Mouse (Mus musculus): ENCODE data around the gene Pold2. TPM values are rescaled to one million over a fixed set of nuclear protein-coding genes. Genes with fewer than 3 reads are reported as not detected.

Gene Pold2
- total RNA-seq (2021) = 10 to 100 TPM; 20.1 to 20.2 TPM

DNA sequence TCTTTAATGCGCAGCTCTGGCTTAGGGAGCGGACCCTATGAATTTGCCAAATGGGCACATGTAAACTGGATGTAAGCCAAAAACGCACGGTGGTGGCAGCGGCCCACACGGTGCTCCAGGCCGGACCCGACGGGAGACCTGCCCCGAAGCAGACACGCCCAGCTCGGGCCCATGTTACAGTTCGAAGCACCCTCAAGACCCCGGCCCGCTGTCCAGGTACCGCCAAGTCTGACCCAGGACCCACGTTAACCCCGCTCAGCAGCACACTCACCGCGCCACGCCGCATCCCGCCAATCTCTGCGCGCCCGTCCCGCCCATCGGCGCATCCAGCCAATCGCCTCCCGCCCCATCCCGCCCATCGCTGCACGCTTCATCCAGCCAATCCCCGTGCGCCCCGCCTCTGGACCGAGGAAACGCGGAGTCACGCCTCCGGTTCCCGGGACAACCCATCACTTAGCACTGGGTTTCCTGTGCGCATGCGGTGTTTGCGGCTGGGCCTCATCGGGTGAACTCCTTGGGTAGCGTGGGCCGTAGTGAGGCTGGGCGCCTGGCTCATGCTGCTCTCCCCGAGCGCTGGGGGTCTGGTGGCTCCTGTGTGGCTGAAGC lies at the start of gene Pold2:
Gene Pold2, minus strand, starts transcription at position 372 of the 606 bp plus-strand sequence.
- intact Hi-C loops (cut with DNase I) = loop anchor here (2.0 kb wide), 2 partner anchors 41 to 77 kb away; partner anchors contain the start of gene Ykt6
- peak; percentile 98 to 99 for DNase-seq (ENCODE audit: low spot score in 2 of 2)

DNA sequence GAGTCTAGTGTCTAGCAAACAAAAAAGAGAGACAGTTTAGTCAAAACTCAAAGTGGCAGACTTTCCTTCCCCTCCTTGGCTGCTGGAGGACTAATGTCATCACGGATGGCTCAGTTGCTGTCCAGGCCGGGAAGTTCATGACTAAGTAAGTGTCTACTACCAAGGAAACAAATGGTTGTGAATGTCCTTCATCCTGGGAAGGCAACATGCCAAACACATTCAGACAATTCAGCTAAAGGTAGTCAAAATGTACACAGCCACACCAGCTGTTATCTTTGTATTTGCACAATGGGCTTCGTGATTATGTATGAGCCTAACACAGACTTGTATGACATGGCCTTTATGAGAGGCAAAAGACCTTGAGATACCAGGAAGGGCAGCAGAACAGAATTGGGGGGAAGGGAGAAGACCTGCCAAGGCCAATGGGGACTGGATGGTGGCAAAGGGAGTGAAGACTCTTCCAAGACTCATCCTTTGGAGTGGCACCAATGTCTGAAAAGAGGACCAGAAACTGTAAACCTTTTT lies 48.7 kb upstream of the Pold2 start:
- no peak for DNase-seq (ENCODE audit: low spot score in 2 of 2)
- intact Hi-C loops (cut with DNase I) = no loop called here

DNA sequence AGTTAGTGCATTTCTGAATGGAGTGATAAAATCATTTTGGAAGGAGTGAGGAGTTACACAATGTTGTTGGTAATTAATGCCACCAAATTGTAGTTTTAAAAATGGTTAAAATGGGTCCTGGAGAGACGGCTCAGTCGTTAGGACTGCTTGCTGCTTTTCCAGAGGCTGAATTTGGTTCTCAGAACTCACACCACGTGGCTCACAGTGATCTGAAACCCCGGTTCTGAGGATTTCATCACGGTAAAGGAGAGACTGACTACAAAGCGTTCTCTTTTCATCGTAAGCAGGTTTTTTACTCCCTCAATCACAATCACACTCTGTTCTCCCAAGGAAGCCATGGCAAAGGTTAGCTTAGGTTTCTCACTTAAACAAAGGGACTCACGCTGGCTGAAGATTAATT lies 46.6 kb upstream of the Pold2 start:
- intact Hi-C loops (cut with DNase I) = no loop called here
- no peak for DNase-seq (ENCODE audit: low spot score in 2 of 2)

- no peak for DNase-seq (ENCODE audit: low spot score in 2 of 2)
- intact Hi-C loops (cut with DNase I) = no loop called here
Observed at GRCm38 (mm10) chr11:5920323-5920960, 42.4 kb upstream of the Pold2 start.

DNA sequence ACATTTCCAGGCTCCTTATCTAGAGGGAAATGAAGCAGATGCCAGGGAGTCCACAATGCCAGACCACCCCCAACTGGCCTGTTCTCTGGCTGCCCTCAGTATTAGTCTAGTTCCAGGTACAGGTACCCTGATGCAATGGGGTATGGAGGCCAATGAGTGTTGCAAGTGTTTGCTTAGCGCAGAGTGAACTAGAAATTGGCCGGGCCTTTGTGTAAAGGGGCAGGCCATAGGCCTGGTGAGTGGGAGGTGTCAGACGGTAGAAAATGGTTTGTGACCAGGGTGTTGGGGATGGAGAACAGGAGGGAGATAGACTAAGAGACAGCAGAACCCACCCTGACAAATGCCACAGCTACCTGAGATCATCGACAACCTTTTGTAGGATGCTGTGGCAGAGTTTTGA lies 41.5 kb upstream of the Pold2 start:
- intact Hi-C loops (cut with DNase I) = no loop called here

GRCm38 (mm10) chr11:5918111-5918510 lies 40.0 kb upstream of the Pold2 start:
- intact Hi-C loops (cut with DNase I) = no loop called here

More for the DNA sequence above, 41.5 kb upstream of the Pold2 start:
- DNase-seq (ENCODE audit: low spot score in 2 of 2) = no peak

DNA sequence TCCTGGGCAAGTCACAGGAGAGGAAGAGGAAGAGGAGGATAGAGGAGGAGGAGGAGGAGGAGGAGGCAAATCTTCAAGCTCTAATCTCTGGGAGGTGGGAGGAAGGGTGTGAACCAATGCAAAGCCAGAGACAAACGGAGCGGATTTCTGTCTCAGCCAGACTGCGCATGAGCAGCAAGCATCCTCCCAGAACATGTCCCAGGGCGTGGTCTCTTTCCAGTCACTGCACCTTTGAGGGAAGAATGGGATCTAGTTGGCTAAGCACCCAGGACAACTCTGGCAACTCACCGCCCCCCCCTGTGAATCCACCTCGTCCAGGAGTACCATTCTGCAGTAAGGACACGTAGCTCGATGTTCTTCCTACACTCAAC lies 38.1 kb upstream of the Pold2 start:
- peak in 1 of 2 experiments; percentile 53 for DNase-seq (ENCODE audit: low spot score in 2 of 2)
- intact Hi-C loops (cut with DNase I) = no loop called here

More at GRCm38 (mm10) chr11:5918111-5918510, 40.0 kb upstream of the Pold2 start:
- no peak for DNase-seq (ENCODE audit: low spot score in 2 of 2)

DNA sequence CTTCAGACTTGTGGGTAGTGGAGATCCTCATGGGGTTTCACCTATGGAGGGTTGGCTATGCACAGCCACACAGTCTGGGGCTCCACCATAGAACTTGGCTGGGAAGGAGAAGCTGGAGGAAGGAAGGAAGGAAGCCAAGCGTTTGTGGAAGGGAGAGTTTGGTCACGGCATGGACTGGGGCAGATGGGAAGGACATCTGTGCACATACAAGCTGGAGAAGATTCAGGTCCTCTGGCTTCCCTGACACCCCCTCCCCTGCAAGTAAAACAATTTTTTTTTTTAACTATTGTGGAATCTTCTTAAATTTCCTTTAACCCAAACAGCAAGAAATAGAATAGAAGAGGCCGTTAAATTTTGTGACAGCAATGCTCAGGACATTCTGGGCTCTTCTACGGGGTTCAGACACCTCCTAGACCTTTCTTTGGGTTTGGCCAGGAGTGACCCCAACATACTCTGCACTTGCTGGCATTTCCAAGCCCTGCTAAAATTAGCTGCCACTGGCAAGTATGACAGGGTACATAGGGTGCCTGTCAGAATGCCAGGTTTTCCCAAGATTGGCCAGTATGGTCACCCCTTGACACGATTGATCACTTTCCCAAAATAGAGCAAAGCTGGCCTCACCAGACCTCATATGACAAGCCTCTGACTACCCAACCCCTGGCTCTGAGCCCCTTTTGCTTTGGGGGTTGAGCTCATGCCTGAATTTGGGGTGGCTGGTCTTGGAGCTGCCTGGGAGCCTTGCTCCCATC lies 37.5 kb upstream of the Pold2 start:
- intact Hi-C loops (cut with DNase I) = no loop called here
- peak in 1 of 2 experiments; percentile 79 for DNase-seq (ENCODE audit: low spot score in 2 of 2)

DNA sequence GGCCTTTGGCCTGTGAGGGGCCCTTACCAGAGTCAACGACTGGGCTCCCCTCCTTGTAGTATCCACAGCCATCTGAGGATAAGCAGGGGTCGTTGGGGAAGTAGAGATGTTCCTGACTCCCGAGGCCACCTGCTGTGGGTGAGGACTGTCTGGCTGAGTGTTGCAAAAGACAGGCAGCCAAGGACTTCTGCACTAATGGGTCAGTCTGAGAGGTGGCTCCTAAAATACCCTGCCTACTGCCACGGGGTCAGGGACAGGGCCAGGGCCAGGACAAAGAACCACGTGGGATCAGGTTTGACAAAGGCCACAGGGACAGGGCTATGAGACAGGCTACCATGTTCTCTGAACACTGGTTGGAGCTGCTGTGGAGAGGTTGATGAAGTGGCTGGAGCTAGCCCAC lies 36.8 kb upstream of the Pold2 start:
- intact Hi-C loops (cut with DNase I) = no loop called here
- DNase-seq (ENCODE audit: low spot score in 2 of 2) = no peak

DNA sequence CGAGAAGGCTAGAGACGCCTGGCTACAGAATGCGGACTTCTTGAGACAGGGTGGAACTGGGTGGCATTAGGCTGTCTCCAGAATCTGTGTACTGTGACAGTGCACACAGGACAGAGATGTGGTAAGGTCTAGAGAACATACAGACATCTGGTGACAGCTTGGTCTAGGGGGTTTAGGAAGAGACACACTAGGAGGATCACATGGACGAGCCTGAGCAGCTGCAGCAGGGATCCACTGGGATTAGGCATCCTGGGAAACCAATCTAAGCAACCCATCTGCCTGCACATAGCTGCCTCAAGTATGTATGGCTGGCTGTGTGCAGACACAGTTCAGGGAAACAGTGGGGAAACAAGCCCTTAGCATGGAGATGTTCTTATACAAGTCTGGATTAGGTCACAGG lies 35.8 kb upstream of the Pold2 start:
- intact Hi-C loops (cut with DNase I) = no loop called here
- no peak for DNase-seq (ENCODE audit: low spot score in 2 of 2)

GRCm38 (mm10) chr11:5913256-5913655 lies 35.2 kb upstream of the Pold2 start:
- DNase-seq (ENCODE audit: low spot score in 2 of 2) = no peak
- intact Hi-C loops (cut with DNase I) = no loop called here

DNA sequence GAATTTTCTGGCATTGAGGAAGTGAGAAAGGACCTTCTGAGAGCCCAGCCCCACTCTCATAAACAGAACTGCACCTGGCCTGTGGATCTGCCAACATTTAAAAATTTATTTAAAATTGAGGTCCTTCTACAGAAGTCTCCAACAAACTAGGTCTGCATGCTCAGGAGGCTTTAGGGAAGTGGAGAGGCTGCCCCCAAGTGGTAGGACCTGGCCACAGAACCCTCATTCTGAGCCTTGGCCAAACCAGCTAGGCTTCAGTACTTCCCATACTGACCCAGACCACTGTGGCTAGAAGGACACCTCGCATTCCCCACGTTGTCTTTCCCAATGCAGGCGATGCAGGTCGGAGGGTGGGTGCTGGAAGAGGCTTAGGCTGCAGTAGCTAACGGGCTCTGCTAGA lies 34.5 kb upstream of the Pold2 start:
- peak; percentile 64 to 78 for DNase-seq (ENCODE audit: low spot score in 2 of 2)
- intact Hi-C loops (cut with DNase I) = no loop called here

- DNase-seq (ENCODE audit: low spot score in 2 of 2) = no peak
- intact Hi-C loops (cut with DNase I) = no loop called here
Observed at GRCm38 (mm10) chr11:5908642-5909041, 30.6 kb upstream of the Pold2 start.

- no peak for DNase-seq (ENCODE audit: low spot score in 2 of 2)
- intact Hi-C loops (cut with DNase I) = no loop called here
Observed at GRCm38 (mm10) chr11:5907096-5907495, 29.0 kb upstream of the Pold2 start.

DNA sequence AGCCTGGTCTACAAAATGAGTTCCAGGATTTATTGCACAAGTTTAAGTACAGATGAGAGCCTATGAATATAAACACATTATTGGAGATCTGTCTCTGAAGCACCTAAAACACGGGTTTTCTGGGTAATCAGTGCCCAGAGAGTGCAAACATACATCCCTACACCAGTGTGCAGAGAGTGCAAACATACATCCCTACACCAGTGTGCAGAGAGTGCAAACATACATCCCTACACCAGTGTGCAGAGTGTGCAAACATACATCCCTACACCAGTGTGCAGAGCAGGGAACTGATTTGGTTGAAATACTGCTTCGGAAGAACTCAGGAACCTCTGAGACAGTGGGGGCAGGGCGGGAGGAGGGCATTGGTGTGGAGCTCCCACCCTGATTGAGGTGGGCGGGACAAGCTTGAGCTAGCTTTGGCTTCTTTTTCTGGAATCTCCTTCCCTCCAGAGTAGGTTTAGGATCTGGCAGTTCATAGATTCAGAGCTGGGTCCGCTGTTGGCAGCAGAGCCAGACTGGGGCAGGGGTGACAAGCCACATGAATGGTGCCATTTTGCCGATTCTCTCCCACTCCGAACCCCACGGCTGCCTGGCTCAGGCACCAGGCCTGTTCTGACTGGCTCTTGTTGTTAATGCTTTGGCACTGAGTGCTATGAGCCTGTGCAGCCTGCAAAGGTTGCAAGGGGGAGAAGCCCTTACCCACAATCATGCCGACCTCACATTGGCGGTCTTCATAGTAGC lies 27.9 kb upstream of the Pold2 start:
- intact Hi-C loops (cut with DNase I) = no loop called here
- peak in 1 of 2 experiments; percentile 42 for DNase-seq (ENCODE audit: low spot score in 2 of 2)

DNA sequence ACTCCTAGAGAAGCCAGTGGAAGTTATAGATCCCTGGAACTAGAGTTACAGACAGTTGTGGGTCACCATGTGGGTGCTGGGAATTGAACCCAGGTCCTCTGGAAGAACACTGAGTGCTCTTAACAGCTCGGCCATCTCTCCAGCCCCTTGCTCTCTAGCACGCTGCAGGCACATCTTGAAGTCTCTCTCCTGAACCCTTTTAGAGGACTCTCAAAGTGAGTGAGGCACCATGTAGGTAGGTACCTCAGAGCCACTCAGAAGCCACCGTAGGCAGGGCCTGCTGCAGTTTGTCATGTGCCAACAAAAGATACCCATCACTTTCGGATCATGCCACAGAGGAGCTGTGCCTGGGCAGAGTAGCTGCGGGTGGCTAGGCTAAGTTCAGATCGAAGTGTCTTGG lies 26.8 kb upstream of the Pold2 start:
- intact Hi-C loops (cut with DNase I) = no loop called here
- no peak for DNase-seq (ENCODE audit: low spot score in 2 of 2)

GRCm38 (mm10) chr11:5904357-5904756 lies 26.3 kb upstream of the Pold2 start:
- intact Hi-C loops (cut with DNase I) = no loop called here
- no peak for DNase-seq (ENCODE audit: low spot score in 2 of 2)

- intact Hi-C loops (cut with DNase I) = no loop called here
- peak in 1 of 2 experiments; percentile 73 for DNase-seq (ENCODE audit: low spot score in 2 of 2)
Observed at GRCm38 (mm10) chr11:5903844-5904243, 25.8 kb upstream of the Pold2 start.

- no peak for DNase-seq (ENCODE audit: low spot score in 2 of 2)
- intact Hi-C loops (cut with DNase I) = no loop called here
Observed at GRCm38 (mm10) chr11:5902390-5902789, 24.3 kb upstream of the Pold2 start.

DNA sequence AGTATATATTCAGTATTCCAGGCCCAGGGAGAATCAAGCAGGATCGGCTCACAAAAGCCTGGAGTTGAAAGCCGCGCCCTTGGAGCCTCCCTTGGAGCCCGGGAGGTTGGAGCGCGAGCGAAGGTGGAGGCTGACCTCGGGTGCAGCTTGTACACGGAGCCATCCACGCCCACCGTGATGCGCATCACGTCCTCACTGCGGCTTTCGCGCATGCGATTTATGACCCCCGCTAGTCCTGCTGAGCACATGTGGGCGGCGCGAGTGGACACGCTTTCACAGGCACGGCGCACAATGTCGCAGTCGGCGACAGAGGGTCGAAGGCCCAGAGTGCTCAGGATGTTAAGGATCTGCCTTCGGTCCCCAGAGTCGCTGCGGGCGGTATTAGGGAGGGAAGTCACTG lies 23.9 kb upstream of the Pold2 start:
- peak; percentile 50 to 62 for DNase-seq (ENCODE audit: low spot score in 2 of 2)

More for the DNA sequence above, 23.9 kb upstream of the Pold2 start:
- intact Hi-C loops (cut with DNase I) = no loop called here
